Mouse (Mus musculus): Measurements from ENCODE around the gene Defa2.
"Not testable (repeated sequence)": the region's sequence is repeated elsewhere in the genome, so short reads cannot be mapped to it uniquely, and the experiment has no call there.

DNA sequence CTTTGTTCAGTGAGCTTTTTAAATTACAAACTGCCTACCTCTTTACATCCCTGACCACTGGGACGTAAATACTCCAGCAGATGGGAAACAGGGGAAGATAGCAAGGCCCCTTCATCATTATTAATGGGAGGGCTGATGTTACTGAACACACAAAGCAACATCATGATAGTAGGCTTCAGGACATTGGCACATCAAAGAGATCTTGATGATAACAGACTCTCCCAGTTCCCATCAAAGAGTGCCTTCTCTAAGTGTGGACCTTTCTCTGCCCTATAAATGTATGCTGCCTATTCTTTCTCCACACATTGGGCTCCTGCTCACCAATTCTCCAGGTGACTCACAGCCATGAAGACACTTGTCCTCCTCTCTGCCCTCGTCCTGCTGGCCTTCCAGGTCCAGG, at the start of gene Defa2:
- not testable (repeated sequence) for TF ChIP-seq GATA1 (IDR thresholded peaks at IDR 0.05; ENCODE audit: borderline replicate concordance, low read length); FLI1 (IDR thresholded peaks at IDR 0.05; ENCODE audit: low read length)

Measured in megakaryocyte, embryonic 14.5 days (primary cell).